Mouse (Mus musculus) lung, postnatal 10 days (tissue): ENCODE measurements around the gene Aplp2.

ENCODE experiments used
- DNase-seq: peaks from one replicate; pipeline ENCODE4 v3.0.0; 2021

Gene Aplp2

DNA sequence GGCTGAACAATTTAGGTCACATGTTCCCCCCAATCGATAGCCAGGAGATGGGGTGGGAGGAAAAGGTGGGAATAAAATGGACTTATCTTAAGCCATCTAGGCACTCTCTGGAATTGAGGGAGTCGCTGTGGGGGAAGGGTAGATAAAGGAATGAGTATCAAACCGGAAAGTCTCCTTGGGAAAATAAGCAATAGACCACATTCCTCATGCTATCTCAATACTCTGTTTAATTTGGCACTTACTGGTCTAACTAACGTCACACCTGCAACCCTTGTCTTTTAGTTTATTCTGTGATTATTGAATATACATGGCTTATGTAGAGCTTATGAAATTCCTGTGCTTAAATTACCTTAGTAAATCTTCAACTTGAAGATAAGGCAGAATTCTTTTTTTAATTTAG lies 11.9 kb upstream of the Aplp2 start:
- DNase-seq = no peak

DNA sequence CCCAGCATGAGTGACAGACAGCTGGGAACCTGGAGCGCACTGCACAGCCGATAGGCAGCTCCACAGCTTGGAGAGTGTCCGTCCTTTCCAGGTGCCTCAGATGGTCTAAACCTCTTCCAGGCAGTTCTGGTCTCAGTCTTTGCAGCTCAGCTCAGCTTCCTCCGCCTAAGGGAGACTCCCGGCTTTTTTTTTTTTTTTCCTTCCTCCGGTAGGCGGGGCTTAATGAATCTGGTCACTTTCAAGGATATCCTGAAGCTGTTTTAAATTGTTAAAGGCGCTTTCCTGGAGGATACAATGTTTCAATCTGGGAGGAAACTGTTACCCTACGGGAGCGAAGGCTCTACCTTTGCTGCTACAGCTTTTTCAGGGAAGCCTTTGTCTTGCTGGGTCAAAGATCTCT lies 9.6 kb upstream of the Aplp2 start:
- DNase-seq = peak; percentile 52

DNA sequence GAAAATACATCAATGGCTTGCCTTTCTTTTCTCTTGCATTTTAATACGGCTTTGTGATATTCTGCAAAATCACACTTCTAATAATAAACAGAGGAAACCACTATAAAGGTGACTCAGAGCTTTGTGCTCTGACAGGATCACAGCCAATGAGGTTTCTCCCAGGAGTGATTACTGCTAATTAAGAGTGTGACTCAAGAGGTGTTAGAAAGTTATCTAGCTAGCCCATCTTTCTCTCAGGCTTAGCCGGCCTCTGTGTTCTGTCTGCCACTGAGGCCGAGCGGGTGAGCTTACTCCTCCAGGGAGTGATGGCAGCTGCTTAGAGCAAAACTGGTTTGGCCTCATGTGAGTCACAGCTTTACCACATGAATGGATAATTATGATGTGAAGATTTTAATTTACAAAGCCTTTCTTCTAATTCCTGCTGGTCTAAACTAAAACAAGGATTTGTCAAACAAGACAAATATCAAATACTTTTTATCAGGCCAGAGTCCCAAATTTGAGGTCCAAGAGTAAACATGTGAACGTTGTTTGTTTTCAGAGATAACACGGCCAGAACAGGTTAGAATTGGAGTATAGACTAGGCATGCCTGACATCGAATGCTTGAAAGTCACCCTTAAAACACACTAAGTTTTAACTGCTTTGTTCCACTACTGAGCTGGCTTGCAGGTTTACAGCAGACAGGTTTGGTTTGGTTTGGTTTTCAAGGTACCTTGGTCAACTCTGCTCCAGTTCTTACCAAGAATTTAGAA lies 6.2 kb upstream of the Aplp2 start:
- no peak for DNase-seq

DNA sequence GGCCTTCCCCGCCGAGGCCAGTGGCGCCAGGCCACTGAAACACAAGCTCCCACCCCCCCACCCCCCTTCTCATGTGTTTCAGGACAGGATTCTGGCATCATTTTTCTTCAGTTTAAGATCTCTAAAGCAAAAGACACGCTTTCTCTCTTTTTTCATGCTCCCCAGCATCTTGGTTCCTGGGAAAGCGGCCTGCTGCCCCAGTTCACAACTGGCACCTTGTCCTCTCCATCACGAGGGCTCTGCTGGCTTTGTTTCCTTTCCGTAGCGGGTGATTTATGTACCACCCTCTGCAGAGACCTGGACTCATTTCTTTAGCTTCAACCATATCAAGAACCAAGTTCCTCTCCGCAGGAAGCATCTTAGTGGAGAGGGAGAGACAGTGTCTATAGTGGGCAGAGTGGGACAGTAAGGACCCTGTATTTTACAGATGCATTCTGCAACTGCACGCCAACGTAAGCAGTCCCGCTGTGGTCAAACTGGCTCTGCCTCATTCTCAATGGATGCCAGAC lies 939 bp upstream of the Aplp2 start:
- no peak for DNase-seq

DNA sequence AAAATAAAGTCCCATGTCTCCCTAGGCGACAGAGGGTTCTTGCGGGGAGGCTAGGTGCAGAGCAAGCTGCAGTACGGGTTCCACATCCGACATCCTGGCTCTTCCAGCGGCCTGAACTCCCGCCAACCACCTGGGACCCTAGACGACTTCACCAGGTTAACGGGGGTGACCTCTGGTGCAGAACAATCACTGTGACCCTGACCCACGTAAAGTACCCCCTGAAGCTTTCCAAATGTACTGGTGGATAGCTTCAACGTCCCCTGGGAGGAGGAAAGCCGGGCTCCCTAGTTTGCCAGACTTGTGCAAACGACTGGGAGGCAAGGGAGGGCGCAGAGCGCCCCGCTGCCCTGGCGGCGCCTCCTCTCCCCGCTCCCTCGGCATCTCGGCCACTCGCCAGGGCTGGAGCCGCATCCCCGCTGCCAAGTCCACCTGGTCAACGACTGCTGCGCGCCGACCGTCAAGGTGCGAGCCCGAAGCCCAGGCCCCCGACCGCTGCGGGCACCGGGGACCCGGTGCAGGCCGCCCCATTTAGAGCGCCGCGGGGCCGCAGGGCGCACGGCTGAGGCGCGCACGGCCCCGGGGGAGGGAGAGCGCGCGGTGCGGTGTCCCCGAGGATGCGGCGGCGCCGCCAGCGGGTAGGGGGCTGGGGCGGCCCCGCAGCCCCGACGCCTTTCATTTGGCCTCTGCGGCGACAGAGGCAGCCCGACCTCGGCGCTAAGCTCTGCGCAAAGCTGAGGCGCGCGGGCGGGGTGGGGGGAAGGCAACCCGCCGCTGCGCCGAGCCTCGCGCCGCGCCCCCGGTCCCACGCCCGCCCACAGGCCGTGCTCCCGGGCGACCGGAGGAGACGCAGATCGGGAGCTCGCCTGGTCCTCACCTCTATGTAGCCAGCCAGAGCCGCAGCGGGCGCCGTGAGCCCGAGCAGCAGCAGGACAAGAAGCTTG lies 596 bp downstream of the Aplp2 start:
- peak; percentile 69 for DNase-seq

DNA sequence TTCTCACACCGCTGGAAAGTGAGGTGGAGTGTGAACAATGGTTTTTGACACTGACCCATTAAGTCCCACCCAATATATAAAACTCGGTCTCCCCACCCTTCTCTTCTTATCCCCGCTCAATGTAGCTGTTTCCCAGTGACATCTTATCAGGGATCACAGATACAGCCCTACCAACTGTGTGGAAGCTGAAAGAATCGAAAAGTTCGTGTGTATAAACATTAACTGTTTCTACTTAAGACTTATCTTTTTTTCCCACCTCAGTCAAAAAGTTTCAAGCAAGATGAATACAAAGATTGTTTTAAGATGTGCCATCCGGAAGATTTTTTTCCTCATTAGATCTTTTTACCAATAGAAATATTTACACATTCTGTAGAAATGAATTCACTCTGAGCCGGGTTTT lies 1.5 kb downstream of the Aplp2 start:
- DNase-seq = no peak

DNA sequence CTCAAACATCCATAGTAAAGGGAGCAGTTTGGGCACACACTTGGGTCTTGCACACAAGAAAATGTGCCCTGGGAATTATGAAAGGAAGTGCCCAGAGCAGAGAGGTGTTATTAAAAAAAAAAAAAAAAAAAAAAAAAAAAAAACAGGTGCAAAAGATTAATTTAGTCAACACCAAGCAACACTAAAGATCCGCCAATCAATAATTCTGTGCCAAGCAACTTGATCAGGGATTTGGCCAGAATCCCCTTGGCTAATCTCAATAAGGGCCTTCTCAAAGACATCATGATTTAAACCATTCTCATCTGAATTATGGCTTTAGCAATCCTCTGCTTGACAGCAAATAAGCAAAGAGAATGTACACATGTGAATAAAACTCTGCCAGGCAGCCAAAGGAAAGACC lies 2.1 kb downstream of the Aplp2 start:
- DNase-seq = no peak

DNA sequence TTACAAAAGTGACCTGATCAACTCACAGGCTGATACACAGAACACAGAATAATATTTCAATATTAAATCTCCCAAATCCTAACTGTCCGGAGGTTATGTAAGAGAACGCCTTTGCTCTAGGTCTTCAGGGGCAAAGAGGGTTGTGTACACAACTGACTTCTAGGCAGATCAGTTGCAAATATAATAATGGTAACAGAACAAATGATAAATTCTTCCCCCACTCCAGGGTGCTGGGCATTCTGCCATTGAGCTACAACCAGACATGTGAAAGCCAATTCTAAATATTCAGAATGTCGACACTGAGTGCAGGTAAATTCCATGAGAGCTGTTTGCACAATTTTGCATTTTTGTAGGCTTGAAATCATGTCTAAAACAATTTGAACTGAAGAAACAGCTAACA lies 3.9 kb downstream of the Aplp2 start:
- peak; percentile 35 for DNase-seq

DNA sequence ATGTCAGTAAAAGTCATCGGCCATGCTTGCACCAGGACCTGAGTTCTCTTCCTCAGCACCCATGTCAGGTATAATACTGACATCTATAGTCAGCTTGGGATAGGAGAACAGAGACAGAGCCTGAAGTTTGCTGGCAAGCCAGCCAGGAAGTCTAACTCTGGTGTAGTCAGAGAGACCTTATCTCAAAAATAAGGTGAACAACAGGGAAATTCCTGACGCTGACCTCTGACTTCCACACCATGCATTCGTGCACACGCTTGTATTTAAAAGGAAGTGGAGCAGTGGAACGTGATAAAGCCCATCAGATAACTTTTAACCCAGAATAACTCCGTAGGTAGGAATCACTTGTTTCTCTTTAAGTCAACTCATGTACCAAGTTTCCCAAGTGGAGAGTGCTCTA lies 6.9 kb downstream of the Aplp2 start:
- DNase-seq = no peak

DNA sequence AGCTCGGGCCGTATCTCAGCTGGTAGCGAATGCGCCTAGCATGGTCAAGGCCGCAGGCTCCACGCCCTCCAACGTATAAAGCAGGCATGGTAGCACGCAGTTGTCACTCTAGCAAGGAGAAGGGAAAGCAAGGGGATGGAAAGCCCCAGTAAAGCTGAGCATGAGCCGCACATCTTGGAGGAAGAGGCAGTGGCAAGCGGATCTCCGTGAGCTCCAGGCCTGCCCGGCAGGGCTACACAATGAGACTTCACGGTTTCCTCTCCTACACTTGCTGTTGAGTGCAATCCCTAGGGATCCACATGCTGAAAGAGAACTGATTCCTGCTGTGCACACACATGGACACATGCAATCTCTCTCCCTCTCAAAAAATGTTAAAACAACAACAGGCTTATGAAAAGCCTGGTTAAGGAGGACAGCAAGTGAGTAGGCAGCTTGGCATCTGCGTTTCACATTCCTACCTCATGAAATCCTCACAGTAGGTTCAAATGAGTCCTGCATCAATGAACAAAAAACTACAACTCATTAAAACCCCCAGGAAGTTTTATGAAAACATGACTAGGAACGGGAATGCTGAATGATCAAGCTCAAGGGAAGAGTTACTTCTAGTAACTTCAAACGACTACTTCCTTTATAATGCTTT lies 7.9 kb downstream of the Aplp2 start:
- DNase-seq = no peak

DNA sequence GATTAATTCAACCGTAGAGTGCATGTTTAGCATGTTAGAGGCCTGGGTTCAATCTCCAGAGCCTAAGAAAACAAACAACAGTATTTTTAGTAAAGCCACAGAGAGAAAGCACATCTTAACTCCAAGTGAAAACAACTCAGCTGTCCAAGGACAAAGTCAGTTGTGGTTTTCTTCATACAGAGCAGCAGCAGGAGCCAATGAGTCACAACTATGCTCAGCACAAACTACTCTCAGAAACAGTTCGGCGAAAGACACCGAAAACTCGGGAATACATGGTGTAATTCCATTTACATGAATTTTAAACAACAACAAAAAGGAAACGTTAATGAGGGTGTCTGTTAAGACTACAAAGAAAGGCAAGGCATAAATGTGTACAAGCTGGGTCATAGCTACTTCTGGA lies 8.5 kb downstream of the Aplp2 start:
- DNase-seq = no peak

DNA sequence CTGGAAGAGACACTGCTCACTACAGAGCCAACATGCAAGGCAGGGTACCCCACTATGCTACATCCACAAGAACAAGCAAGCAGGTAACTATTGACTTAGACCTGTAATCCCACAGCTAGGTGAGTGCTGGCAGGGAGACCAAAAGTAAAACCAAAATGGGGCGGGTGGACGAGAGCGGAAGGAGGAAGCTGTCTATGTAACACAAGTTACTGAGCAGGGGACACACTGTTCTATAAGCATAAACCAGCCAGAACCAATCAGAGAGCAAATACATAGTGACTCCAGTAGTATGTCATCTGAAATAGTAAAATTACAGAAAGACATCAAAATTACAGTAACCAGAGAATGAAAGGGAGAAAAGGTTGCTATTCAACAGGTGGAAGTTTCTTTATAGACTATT lies 13.0 kb downstream of the Aplp2 start:
- DNase-seq = no peak

DNA sequence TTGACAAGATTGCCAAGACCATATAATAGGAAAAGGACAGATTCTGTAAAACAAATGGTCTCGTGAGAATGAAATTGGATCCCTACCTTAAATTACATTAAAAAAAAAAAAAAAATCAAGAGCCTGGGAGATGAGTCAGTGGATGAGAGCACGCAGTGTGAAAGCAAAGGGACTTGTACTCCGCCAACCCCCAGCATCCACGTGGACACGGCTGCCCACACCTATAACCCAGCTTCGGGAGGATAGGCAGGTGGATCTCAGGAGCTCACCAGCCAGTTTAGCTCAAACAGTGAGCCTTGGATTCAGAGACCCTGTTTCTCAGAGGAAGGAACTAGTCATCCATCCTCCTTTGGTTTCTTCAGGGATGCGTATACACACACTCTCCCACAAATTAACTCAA lies 13.8 kb downstream of the Aplp2 start:
- DNase-seq = no peak

DNA sequence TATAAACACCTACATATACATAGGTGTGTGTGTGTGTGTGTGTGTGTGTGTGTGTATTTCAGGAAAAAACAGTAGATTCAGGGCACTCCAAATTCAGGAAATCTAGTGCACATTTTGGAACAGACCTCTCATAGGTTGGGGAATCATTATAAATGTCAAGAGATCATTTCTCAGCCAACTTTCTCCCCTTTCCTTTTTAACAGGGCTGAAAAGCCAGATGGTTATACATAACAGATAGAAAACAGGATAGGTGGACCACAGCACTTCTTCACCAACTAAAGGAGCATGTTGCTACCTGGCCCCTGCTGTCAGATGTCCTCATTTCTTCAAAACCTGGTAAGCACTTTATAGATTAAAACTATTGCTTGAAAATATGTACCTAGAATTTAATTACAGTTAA lies 14.9 kb downstream of the Aplp2 start:
- DNase-seq = no peak

DNA sequence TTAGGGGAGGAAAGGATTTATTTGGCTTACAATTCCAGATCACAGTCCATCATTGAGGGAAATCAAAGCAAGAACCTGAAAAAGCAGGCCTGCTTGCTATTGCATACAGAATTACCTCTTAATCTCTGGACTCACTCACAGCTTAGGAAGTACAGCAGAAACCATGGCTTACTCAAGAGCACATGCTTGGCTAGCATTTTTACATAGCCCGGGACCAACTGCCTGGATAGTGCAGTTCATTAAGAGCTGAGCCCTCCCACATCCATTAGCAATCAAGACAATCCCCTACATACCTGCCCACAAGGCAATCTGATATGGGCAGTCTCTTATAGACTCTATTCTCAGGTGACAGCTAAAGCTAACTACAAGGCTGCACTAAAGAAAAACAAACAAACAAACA lies 16.0 kb downstream of the Aplp2 start:
- DNase-seq = no peak

DNA sequence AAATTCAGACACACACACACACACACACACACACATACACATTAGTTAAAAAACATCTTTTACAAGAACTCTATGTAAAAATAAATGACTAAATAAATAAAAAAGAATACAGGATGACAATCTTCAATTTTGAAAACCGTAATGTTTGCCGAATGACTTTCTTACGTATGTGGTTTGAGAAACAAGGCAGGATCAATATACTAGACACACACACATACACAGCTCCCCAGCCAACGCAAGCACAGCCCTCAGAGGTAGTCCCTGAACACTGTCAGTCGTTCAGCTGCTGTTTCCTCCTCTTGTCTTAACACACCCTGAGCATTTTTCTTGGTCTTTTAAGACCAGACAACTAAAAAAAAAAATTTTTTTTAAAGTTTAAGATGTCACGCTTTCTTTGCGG lies 19.2 kb downstream of the Aplp2 start:
- no peak for DNase-seq

DNA sequence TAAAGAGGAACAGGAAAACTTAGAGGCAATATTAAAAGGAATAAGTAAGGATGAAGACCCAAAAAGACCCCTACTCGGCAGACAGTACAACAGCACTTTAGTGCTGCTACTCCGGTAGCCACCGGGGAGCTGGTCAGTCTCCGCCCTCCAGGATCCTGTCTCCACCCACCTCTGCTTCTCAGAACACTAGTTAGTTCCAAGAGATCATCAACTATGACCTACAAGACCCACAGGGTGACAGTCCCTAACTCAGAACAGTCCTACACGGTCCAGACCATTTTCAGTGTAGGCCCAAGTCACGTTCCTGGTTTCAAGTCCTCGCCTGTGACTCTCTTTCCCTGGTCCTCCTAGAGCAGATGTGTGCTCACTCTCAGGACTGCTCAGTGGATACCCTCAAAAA lies 20.1 kb downstream of the Aplp2 start:
- DNase-seq = no peak

DNA sequence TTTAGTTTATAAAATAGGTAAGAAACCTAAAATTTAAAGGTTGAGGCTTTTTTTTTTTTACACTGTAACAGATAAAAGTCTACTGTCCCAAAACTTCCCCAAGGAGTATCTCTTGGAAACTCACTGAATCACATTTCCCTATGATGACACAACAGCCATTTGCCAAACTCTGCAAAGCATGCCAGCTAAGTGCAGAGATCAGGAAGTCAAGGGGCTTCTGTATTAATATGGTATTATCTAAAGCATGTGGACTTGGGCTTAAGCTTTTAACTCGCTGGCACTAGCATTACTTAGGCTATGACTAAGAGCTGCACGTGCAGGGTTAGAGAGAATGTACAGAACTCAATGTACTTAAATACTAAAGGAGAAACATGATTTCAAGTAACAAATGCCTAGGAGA lies 22.4 kb downstream of the Aplp2 start:
- no peak for DNase-seq

DNA sequence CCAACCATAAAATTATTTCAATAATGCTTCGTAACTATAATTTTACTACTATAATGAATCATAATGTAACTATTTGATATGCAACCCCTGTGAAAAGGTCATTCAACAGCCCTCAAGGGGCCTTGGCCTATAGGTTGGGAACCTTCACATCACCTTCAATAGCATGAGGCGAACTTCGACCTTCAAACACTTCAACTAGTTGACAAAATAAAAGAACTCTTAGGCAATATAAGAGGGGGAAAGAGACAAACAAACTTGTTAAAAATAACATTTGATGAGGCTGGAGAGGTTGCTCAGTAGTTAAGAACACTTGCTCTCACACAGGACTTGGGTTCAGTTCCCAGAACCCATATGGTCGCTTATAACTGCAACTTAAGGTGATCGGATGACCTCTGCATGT lies 27.2 kb downstream of the Aplp2 start:
- DNase-seq = no peak

DNA sequence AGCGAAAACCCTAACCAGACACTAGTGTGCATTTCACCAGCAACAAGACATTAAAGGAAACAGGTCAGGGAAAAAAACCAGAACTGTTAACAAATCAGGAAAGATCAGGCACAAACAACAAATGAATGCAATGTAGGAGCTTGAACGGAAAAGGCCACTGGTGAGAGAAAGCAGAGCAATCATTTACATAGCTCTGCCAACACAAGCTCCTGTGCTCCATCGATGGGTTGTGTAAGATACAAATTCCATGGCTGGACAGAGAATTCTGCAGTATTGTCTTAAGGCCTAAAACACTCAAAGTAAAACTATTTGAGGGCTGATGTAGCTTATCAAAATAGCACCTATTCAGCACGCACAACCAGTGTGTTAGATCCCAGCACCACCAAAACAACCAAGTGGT lies 28.6 kb downstream of the Aplp2 start:
- no peak for DNase-seq

DNA sequence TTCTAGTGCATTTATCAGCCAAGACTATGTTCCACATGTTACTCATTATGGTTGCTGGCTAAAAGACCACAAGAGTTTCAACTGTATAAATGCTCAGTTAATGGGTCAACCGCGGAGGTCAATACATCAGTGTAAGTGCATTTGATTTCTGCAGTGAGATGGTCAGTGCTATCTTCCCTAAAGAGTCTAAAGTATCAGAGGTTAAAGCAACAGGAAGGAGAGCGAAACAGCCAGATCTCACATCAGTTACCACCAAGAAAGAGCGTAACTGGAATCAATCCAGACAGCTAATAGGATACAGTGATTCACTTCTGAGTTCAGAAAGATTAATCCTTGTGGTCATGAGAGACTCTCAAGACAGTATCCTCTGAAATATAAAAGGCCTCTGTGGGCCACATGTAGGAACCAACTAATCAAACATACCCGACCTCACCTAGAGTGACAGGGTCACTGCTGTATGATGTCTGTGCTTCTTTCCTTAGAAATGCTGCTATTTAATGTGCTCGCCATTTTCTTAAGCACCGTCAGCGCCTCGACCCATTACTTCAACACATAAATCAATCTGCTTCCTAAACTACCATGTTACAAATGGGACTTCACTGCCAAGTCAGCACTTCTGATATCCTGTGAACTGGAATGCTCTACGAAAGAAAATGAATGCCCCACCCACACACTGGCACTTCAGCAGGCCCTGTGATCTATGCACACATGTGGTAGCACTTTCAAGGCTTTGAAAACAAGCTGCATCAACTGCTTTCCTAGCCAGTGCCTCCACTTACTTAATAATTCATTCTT lies 30.1 kb downstream of the Aplp2 start:
- DNase-seq = no peak

DNA sequence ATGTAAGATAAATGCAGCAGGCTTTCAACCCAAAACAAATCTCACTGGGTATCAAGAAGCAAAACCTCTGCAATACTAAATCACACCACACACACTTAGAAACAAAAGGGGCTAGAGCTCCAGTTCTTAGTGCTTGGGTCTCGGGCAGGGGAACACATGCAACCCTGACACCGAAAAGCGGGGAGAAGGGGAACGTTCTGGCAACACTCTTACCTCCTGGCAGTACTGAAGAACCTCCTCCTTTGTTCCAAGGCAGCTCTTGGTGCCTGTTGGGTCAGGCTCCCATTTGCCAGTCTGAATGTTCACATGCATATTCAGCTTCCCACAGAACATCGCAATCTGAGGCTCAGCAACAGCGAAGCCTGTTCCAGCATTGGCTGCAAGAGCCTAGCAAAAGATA lies 33.9 kb downstream of the Aplp2 start:
- no peak for DNase-seq
